Mouse (Mus musculus) cerebellum, adult 2 months (tissue): ENCODE data around the gene Ube2j2.

ENCODE experiments used
- CTCF ChIP-seq: fragments of 200-500 bp; IDR thresholded peaks from 2 replicates; pipeline ENCODE4 v1.5.1; 2011; ENCODE audit warnings: low read depth, mild to moderate bottlenecking, control low read depth, low read length, moderate library complexity, borderline replicate concordance; ENCODE audit not compliant: insufficient read depth
- POLR2A ChIP-seq: fragments of 200-500 bp; IDR thresholded peaks from 2 replicates; pipeline ENCODE4 v1.6.1; 2011; ENCODE audit warnings: low read length, control low read depth, borderline replicate concordance; ENCODE audit not compliant: insufficient read depth

GRCm38 (mm10) chr4:155992241-155992905 is 48.7 kb downstream of the Ube2j2 start, which contains the start of the genes B3galt6 and Sdf4:
- TF ChIP-seq POLR2A (peak; percentile 68), CTCF (peak; percentile 72)
